Mouse (Mus musculus) retina, embryonic 14.5 days (tissue): ENCODE measurements at regions not wholly inside any gene's neighbourhood (a gene's known extent, or its start where the extent isn't known, plus 50 kb on each side); places are given as distances from the start of the nearest gene placed in this dataset.

Source experiments
- DNase-seq: peaks from one replicate; pipeline ENCODE4 v3.0.0-alpha.2; 2015; ENCODE audit warnings: low spot score

DNA sequence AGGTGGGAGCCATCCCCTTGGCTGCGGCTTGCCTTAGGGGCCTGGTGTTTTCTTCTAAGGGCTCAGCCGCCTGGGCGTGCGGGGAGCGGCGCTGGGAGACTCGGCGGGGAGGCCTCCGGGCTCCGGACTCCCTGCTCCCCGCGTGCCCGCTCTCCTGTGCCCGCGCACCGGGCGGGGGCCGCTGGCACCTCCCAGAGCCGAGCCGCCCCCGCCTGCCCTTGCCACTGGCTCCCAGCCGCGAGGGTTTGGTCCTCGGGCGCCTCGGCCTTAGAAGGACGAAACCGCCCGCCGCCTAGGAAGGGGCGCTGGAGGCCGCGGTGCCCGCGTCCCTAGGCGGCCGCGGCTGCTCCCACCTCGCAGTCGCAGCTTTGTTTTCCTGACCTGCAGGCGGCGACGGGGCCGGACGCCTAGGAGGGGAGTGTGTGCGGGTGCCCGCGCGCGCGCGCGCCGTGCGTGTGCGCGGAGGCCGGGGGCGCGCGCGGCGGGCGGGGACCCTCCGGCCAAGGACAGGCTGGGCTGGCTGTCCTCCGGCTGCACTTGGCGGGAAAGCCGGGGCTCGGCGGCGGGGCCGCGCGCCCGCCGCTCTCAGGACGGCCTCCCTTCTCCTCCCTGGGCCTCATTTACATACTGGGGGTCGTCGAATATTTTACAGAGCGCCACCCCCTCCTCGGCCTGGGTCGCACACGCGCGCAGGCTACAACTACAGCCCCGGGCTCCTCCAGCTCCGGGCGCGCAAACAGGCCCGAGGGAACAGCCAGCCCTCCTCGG is 227.1 kb downstream of the Mef2c start:
- DNase-seq: peak; percentile 87

DNA sequence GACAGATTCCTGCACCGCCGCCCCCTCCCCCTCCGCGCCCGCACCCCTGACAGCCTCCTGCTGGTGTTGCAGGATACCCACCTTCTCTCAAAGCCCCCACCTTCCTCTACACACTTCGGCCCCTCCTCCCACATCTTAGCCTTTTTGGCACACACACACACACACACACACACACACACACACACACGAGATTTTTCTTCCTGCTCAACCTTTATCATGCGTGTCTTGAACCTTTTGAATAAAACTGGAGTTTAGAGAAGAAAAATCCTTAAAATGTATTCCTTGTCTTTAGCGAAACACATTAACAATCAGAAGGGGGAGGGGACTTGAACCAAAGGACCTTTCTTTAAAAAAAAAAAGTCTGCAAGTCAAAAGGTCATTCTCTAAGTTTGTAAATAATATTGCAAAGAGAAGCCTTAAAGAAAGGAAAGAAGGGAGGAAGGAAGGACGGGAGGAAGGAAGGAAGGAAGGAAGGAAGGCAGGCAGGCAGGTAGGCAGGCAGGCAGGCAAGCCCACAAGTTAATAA is 227.7 kb downstream of the Mef2c start:
- DNase-seq: no peak

DNA sequence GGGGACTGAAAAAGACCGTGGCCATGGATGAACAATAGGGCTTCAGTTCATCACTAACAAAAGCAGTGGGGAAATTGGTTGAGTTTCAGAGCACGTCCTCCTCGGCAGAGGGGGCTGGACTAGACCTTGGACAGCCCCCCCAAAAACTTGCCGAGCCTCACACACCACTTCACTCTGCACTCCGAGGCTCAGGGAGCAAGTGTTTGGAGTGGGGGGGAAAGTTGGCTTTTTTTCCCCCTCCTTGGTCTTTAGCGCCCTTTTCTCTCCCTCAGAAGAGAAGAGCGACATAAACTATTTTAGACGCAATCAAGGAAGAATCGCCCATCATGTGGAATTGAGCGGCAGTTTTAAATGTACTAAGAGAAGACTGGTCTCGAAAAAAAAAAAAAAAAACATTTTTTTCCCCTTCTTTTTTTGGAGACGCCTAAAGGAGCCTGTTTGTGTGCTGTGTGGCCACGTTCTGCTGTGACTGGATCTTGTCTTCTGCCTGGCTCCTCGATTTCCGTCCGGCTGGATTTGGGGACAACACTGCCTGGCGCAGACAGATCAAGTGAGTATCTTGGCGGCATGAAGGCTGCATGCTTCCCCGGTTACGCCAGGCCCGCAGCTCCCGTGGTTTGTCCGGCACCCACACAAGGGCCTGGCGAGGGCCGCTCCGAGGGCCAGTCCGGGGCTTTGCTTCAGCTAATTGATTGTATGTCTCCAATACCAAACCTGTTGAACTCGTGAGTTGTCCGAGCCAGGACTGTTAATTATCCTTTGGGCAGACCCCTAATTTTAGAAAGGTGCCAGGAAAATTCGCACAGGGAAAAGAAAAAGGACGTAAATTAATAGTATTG is 228.7 kb downstream of the Mef2c start:
- DNase-seq: peak; percentile 86

DNA sequence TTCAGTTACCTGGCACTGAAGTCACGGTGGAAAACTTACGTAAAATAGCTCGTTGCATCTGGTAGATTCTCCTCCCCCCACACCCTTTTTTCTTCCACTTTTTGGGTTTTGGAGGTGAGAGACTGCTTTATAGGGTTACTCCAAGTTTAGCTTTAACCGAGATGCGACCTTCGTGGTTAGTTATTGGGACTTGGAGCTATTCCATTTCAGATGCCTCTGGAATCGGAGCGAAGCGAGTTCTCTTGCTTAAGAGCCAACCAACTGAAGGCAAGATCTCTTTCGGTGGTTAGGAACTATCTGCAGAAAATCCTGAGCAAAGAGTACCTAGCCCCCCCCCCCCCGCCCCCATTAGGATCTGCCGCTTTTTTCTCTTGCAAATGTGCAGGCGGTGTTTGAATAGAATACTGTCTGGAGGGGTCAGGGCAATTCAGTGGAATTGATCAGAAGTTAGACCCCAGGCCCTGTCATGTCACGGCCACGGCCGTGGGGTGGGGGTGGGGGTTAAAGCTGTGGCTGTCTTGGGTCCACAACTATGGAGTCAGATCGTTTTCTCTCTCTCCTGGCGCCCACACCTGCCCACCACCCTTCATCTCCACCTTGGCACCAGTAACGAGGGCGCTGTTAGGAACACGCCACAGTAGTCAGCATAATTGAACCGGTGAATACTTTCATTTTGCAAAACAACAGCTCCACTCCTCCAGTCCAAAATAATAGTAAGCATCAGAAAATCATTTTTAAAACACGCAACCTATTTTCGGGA is 229.6 kb downstream of the Mef2c start:
- peak; percentile 57 for DNase-seq

DNA sequence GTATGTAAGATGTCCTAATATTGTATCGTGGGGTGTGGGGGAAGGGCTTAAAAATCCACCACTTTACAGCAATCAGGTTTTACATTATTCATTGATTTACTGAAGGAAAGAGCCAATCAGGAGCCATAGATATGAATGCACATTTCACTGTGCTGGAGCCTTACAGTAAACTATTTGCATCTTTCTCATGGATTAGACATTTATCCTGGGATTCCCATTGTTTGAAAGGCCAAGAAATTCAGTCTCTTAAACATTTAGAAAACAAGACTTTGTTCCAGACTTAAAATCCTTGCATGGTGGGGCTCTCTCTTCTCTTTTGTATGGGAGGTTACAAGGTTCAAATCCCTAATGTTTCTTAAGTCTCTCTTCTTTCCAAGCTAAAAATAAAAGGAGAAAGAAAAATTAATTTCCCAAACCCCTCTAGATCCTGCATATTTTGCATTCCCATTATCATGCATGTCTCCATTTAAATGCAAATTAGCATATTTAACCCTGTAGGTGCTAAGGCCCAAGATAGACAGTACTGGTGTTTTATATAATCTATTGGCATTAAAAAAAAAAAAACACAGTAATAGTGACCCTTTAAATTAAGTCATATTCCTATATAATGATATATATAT is 230.3 kb downstream of the Mef2c start:
- DNase-seq: peak; percentile 55

DNA sequence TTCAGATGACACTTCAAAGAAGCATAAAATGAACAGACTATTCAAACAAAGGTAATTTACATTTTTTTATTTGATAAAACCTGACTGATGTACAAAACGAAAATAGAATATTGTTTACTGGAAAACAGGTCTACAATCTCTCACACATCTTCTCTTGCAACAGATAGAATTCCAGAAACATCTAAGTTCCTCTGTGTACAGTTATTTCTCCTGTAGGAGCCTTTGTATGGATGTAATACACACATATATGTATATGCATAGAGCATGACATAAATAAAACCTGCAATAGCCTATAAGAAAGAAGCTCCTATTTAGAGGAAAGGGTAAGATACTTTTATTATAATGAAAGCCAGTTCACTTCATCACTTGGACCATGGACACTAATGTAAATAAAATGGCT is 230.8 kb downstream of the Mef2c start:
- peak; percentile 8 for DNase-seq

DNA sequence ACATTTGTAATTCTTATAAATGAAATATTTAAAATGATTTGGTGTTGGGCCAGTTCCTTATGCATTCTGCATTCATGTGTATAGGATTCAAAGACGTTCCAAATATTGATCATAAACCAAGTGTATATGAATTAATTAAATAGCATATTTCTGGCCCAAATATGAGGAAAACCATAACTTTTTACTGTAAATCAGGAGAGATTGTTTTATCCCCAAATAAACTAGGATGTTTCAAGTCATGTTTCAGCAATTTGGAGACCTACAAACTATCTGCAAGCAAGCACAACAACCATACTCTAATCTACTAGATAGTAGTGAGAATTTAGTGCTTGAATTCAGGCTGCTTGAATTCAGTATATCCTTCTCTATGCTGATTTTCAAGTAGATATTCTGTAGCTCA is 231.3 kb downstream of the Mef2c start:
- no peak for DNase-seq

DNA sequence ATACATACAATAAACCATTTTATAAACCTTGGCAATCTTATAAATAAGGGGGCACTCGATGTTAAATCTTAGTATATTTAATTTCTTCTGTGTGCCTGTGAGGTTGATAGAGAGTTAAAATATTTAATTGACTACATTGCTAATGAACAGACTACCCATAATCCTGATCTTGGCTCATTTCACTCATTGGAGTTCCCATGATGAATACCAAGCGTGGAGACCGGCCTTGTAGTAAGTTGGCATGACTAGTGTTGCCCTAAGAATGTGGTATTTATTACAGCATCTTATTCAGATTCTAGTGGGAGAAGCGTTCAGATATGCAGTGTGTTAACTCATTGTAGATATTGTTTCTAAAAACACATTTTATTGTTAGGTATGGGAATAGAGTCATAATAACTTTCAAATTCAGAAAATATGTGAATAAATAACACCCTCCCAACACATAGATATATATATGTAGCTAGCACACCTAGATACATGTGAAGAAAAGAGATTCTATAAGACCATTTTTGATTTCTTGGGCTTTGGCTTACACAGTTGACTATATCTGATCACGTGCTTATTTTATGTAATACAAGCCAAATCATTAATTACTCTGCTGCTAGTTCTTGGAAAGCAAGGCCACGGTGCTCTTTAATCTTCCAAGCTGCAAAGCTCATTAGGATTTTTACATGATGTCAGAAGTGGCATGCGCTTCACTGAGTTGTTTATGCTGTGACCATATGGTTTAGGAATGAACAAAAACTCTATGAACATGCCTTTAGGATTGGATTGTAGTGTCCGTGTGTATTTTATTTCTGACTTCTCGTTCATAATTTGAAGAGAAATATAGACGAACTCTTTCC is 232.0 kb downstream of the Mef2c start:
- DNase-seq: peak; percentile 55

DNA sequence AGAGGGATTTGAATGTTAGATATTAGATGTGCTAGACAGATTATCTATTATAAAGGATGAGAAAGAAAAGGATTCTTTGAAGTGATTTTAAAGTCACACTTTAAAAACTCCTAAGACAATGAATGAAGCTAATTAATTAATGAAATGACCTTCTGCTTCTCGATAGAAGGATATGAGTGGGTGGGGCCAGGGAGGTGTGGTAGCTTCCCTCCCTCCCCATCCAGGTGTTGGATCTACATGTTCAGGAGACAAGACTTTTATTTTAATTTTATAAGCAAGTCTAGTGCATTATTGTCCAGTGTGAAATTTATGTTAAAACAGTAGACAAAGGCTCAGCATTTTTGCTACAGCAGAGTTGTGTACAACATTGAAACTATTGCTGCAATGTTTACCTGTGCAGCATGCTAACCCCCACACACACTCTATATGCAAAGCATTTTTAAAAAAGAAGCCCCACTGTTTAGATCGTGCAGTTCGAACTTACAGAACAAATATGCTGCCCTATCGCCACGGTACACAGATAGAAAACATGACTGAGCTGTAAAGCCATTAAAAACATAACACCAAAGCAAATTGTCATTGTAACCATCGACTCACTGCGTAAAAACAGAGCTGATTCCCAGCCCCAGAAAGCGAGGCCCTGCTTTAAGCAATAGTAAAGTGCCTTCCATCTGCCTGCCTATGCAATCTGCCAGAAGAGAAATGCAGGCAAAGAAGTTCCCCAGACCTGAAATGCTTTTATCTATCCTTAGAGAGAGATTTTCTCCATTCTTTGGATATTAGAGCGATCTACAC is 233.4 kb downstream of the Mef2c start:
- peak; percentile 25 for DNase-seq

DNA sequence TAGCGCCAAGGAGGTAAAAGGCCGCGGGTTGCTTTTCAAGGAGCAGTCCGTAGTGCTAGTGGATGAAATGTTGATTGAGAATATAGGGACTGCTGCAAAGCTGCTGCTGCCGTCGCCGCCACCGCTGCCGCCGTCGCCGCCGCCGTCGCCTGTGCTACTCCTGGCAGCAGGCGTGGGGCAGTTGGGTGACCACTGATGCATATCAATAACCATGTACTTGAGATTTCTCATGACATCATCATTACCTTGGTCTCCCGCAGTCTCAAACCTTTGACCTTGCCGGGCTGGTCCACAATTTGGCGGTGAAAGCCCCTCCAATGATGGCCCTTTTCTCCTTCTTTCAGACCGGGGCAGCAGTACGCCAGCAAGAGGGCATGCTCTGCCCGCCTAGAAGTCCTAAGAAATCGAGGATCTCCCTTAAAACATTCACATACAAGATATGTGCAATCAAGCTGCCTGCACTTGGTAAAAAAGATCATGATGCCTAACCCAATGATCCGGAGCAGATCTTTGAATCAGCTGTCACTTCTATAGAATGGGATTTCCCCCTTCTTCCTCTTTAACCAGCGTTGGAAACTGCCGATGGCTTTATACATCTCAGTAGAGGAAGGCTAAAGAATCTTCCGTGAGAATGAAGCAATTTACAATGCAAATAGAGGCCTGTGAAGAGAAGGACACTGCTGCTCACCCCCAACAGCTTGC is 234.1 kb downstream of the Mef2c start:
- DNase-seq: peak; percentile 74

DNA sequence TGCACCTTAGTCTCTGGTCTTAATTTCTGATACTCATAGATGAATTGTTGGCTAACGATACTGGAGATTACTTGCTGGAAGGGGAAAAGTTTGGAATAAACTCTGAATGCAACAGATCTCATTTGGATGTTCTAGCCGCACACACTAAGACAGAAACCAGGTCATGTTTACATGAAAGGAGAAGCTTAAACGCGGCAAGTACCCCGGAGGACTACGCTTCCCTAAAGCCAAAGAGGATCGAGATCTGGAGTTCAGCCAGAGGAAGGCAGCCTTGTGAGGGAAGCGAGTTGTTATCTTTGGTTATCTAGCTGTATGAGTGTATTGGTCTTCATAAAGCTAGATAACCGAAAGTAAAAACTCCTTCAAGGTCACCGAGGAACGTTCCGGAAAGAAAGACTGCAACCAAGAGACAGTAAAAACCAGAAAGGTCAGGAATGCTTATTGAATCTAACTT is 234.7 kb downstream of the Mef2c start:
- DNase-seq: peak; percentile 56

DNA sequence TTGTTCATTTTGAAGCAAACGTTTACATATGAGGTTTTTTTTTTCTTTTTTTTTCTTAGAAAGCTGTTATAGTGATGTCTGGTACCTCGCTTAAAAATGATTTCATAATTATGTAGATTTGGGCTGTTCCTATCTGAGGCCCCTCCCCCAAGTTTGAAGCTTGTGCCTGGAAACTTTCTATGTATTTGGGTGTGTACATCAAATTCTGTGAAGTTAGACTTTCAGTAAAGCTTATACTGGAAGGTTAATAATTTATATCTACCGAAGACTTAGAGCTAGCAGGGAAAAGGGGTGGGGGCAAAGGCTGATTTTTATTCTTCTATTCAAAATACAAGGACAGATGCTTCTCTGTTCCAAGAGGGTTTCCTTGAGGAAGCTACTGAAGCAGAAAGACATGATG is 235.3 kb downstream of the Mef2c start:
- no peak for DNase-seq

DNA sequence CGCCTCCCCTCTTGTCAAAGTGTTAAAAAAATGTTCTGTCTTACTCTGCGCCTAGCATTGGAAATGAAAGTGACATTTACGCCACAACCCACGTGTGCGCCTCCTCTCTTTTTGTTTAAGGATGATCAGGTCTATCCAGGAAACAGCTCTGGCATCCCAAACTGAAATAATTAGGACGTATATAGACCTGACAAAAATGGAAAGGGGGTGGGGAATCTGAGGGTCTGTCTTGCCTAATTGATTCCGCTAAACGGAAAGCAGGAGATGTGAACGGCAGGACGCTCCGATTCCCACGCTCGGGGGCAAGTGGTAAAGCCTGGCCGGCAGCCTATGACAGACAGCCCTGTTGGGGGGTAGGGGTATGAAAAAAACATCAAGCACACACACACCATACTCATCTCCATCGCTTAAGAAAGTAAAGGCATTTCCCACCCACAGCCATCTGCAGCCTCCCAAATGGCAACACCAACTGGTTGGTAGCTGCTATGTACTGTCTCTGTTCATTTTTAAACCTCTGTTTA is 235.8 kb downstream of the Mef2c start:
- DNase-seq: peak; percentile 90

DNA sequence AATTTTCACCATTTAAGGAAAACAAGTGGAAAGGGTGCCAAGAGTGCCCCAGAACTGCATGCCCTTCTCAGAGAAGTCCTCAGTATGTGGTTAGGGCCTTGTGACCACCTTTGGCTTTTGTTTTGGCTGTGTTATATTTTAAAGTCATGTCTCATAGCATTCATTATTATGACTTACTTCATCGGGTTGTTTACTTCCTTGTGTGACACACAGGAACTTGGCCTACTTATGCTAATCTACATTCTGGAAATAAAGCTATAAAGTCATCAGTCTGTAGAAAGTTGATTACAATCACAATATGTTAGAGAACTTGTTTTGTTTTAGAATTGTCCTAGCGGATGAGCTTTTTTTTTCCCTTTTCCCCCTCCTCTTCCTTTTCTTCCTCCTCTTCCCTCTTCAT is 236.3 kb downstream of the Mef2c start:
- no peak for DNase-seq

DNA sequence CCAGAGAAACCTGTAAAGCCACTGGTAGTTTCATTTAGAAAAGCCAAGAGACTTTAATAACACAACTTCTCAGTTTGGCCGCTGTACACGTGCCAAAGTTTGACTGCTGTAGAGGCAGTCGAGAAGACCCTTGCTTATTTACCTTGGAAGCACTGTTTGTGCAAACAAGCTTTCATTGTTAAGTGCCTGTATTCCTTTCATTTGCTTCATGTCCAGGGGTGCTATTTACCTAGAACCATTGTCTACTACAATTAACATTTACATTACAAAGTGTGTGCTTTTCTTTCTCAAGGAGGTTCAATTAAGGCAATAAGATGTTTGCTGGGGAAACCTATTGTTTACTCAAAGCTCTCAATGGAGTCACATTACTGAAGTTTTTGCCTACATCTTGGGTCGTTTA is 236.9 kb downstream of the Mef2c start:
- DNase-seq: no peak

DNA sequence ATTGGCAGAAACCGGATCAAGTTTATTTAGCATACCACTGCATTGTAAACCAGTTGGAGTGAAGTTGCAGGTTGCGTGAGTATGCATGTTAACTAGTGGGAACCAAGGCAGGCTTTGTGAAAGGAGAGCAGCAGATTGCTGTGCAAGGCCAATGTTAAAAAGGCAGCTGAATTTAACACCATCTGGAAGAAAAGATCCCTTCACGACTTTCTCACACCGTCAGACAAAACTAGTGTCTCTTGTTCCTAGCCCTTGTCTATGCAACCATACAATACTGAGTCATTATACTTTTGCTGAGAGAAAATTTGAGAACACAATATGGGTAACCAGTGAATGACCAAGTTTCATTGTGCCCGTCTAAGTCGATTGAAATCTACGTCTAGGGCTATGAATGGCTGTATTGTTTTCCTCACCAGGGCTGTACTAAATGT is 237.8 kb downstream of the Mef2c start:
- DNase-seq: peak; percentile 71

DNA sequence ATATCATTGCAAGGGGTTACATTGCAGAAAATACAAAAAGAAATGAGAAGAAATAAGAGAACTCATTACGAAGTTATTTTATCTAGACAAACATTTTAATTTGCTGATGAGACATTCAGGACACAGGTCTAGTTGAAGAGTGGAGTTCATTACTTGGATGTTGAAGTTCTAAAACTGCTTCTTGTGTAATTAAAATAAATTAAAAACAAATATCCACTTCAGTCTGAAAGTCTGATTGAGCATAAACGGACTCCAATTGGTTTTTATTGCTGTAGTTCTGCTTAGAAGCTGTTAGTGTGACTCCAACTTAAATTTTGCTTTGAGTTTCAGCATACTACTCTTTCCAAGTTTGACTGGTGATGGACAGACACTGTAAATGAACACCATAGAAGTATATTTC is 238.3 kb downstream of the Mef2c start:
- peak; percentile 33 for DNase-seq

DNA sequence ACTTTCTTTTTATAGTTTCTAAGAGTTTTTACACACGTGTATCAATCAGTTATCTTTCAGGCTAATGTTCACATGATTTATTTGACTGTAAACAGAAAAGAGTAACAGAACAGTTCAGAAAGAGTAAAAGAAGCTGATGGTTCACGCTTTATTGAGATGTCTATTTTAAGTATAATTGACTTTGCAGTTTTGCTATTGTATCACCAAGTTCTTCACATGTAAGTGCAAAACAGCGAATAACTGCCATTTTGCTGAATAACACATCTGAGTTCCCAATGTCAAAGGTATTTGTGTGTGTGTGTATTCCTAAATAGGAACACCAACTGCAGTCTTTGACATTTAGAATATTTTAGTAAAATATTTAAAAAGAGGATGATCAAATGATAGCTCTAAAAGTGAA is 238.7 kb downstream of the Mef2c start:
- DNase-seq: no peak

DNA sequence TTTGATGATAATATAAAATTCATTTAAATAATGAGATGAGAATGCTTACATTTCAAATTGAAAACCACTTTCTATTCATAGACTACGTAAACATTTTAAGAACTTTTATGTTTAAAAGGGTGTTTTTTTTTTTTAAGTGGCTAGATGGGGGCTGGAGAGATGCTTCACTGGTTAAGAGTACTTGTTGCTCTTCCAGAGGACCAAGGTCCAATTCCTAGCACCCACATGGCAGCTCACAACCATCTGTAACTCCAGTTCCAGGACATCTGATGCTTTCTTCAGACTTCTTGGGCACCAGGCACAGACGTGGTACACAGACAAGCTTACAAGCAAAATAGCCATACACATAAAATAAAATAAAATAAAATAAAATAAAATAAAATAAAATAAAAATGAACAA is 239.5 kb downstream of the Mef2c start:
- DNase-seq: no peak
